Mouse (Mus musculus): ENCODE measurements at regions not wholly inside any gene's neighbourhood (a gene's known extent, or its start where the extent isn't known, plus 50 kb on each side); places are given as distances from the start of the nearest gene placed in this dataset.

DNA sequence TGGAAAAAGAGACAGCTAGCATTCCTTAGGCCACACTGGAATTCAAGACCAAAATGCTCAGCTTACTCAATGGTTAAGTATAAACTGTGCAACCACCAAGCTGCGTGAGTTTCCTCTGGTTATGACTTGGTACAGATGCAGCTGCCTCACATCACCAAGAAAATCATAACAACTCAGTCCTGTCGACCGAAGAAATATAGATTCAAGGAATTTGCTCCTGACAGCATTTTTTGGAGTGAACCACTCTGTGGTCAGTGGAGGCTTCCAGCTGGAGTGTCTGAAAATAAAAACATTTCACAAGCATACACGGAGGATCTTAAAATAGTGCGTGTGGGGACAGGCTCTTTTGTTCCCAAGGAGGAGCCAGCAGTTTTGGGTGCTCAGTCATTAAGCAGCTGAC is 253.8 kb downstream of the Bckdhb start:
- DNase-seq (ENCODE audit: low spot score in 2 of 2): no peak

DNA sequence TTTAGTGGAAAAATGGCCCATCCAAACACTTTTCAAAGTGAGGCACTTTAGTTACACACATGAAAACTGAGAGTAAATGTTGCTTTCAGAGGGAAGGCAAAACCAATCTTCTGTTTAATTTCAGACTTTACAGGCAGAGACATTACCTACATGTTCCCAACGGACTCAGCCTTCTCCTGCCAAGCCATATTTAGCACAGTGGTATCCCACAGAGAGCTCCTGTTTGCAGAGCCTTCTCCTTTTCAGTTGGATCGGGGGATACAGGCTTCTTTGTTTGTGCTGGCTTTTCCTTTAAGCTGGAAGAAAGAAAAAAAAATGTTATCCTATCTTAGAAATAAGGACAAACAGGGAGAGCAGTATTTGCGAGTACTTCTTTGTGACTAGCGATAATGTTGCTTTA is 254.3 kb downstream of the Bckdhb start:
- no peak for DNase-seq (ENCODE audit: low spot score in 2 of 2)

GRCm38 (mm10) chr9:84183637-84184374 is 258.9 kb downstream of the Bckdhb start:
- no peak for DNase-seq (ENCODE audit: low spot score in 2 of 2)

DNA sequence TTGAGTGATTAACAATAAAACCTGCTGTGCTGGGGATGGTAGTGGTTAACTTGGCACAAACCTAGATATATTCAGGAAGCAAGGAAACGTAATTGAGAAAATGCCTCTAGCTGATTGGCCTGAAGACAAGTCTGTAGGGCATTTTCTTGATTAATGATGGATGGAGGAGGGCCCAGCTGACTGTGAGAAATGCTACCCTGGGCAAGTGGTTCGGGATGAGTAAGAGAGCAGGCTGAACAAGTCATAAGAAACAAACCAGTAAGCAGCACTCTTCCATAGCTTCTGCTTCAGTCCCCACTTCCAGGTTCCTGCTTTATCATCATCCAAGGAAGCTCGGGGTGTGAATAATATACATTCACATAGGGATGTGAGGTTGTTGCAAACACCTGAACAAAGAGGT is 262.6 kb downstream of the Bckdhb start:
- DNase-seq (ENCODE audit: low spot score in 2 of 2): no peak

- DNase-seq (ENCODE audit: low spot score in 2 of 2): no peak
Observed at GRCm38 (mm10) chr9:84193405-84193804, 268.5 kb downstream of the Bckdhb start.

- no peak for DNase-seq (ENCODE audit: low spot score in 2 of 2)
Observed at GRCm38 (mm10) chr9:84194716-84195115, 269.8 kb downstream of the Bckdhb start.

GRCm38 (mm10) chr9:84195338-84195737 is 270.4 kb downstream of the Bckdhb start:
- no peak for DNase-seq (ENCODE audit: low spot score in 2 of 2)

DNA sequence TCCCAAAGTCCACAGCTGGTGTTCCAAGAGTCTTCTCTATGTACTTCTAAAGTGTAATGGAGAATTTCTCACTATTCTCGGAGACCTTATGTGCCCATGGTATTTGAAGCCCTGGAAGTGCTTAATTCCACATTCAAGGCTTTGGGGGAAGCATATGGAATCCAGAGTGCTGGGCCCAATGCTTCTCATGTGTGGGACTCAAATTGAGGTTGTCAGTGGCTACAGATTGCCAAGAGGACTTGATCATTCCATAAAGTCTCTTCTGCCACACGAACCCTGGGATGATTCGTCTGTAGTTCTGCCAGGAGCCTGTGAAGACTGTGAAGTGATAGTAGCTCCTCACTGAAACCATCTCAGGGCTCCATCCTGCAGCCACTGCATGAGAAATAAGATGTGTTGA is 275.3 kb downstream of the Bckdhb start:
- DNase-seq (ENCODE audit: low spot score in 2 of 2): no peak

DNA sequence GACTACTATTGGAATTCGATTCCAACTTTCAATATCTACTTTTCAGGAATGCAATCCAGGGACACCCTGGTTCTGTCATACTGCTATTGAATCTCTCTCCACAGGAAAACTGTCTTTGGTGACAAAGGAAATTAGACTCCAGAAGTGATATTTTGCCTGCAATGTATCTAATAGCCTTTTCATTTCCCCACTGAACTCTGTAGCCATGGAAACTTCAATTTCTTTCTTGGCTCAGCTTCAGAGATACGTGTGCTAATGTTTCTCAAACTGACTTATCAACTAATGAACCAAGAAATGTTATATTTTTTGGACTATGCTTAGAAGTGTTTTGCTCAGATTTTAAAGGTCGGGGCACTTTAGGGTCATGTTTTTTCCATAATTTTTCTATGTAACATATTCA is 279.1 kb downstream of the Bckdhb start:
- no peak for DNase-seq (ENCODE audit: low spot score in 2 of 2)

DNA sequence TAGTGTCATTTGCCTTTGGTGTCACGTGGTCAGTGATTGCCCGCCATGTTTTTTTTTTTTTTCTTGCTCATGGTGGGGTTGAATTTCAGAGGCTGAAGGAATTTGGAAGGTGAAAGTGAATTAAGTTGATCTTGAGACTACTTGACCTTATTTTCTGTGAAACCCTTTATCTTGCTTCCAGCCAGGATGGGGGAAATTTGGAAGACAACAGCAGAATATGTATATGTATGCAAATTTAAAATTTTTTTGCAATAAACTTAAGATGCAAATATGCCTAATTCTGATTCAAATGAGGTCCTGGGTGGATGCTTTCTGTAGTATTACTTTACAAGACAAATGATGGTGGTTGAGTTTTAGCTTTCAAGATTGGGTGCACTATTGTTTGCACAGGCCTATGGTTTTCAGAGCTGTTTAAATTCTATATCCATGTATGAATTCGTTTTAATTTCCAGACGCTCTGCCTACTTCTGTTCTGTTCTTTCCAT is 315.6 kb downstream of the Bckdhb start:
- DNase-seq (ENCODE audit: low spot score in 2 of 2): no peak

GRCm38 (mm10) chr9:84249765-84250164 is 324.8 kb downstream of the Bckdhb start:
- no peak for DNase-seq (ENCODE audit: low spot score in 2 of 2)

DNA sequence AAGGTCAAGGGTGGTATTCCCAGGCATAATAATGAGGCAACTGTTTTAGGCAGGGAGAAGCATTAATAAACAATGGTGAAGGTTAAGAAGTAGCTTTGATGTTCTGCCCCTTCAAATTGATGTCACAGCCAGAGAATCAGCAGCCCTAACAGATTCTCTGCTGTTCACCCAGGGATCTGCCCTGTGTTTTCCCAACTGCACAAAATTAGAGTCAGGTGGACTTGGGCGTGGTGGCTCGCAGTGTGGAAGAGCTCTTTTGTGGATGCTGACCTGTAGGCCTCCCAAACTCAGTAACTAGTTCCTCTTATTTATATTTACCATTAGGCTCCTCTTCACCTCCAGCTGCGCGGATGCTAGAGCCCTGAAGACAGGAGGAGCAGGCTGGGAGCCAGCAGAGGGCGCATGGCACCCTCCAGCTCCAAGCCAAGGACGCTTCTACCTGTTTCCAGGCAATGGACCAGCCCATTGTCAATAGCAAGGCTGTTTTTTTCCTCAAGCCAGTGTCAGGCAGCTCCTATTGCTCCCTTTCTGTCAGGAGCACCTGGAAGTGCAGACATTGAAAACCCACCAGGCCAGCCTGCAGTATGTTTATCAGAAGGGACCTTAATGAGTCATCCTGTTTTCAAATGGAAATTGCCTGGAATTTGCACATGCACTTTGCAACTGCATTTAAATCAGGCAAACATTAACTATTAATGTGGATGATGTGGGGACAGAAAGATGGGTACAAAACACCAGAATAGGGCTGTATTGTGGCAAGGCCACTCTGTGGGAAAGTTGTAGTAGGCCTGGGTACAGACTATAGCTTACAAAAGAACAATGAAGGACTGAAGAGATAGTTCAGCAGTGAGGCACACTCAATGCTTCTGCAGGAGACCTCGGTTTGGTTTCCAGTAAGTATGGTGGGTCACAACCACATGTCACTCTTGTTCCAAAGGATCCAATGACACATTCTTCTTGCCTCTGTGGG is 328.4 kb downstream of the Bckdhb start:
- no peak for DNase-seq (ENCODE audit: low spot score in 2 of 2)

- DNase-seq (ENCODE audit: low spot score in 2 of 2): no peak
Observed at GRCm38 (mm10) chr9:84258488-84258887, 333.5 kb downstream of the Bckdhb start.

DNA sequence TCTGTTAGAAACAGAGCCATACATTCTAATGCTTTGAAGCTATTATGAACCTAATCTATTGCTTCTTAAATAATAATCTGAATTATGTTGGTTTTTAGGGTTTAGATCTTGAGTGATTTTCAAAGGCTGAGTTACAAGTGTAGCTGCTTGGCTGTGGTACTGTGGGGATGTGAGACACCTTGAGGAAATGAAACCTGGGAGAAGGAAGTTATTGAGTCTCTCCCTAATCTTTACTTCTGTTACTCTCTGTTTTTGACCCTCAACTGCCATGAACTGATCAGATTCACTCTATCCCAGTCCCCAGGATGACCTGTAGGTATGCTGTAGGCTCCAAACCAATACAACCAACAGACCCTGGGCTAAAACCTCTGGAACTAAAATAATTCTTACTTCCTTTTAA is 334.8 kb downstream of the Bckdhb start:
- no peak for DNase-seq (ENCODE audit: low spot score in 2 of 2)

DNA sequence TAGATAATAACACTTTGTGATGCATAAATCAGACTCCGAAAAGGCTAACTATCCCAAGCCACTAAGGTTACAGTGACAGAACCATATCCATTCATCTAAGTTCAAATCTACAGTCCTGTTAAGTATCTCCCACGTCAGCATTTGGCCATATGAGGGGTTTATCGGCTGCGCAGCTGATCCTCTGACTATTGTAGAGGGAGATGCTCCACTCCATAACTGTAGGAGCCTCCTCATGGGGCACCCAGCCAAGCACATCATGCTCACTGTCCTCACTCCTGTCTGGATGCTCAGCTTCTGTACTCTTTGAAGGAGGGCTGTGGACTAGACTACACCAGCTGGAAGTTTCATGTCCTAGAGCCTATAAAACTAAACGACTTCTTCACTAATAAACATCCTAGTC is 337.2 kb downstream of the Bckdhb start:
- no peak for DNase-seq (ENCODE audit: low spot score in 2 of 2)

- DNase-seq (ENCODE audit: low spot score in 2 of 2): no peak
Observed at GRCm38 (mm10) chr9:84266974-84267373, 342.0 kb downstream of the Bckdhb start.

GRCm38 (mm10) chr9:84274608-84275007 is 349.7 kb downstream of the Bckdhb start:
- DNase-seq (ENCODE audit: low spot score in 2 of 2): no peak

DNA sequence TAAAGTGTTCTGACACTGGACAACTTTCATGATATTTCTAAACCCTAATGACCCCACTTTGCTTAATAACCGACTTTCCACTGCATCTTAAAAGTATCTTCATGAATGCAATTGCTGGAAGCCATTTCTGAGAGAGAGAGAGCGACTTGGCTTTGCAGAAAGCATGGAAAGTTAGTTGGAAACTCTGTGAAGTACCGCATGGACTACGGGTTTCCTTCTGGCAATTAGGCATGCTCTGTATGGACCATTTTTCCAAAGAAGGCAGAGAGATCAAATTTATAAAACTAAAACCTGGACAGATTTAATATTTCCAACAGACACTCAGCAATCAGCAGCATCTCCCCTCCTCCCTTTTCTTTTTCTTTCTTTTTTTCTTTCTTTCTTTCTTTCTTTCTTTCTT is 353.4 kb downstream of the Bckdhb start:
- no peak for DNase-seq (ENCODE audit: low spot score in 2 of 2)

DNA sequence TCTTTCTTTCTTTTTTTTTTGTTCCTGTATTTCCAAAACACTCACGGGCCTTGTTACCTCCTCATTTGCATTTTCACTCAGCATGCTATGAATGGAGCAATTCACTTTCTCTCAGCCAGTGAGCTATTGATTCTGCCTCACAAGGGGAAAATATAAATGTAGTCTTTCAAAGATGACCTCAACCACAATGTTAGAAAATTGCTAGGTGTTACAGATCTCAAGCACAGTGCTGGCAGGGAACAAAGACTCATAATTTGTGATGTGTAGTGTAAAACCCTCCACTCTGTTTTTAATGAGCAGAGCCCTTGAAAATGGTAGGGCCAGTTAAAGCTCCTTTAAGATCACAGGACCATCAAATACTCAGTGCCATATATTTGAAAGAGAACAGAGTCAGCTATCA is 353.8 kb downstream of the Bckdhb start:
- no peak for DNase-seq (ENCODE audit: low spot score in 2 of 2)

GRCm38 (mm10) chr9:84280898-84281297 is 356.0 kb downstream of the Bckdhb start:
- no peak for DNase-seq (ENCODE audit: low spot score in 2 of 2)

- no peak for DNase-seq (ENCODE audit: low spot score in 2 of 2)
Observed at GRCm38 (mm10) chr9:84281610-84282009, 356.7 kb downstream of the Bckdhb start.

DNA sequence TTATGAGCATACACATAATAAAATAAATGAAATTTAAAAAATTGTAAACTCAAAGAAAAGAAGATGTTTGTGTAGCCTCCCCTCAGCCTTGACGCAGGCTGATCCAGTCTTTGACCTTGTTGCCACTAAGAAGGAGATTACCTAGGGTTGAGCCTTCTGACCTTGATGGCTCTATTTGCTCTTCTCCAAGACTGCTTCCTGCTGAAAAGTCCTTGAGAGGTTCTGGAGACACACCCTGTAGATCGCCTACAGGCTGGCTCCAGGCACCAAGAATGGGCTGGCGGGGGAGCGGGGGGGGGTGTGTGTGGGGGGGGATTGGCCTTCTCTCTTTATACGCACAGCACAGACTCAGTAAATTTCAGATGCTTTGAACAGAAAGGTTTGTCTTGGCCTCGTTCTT is 358.4 kb downstream of the Bckdhb start:
- no peak for DNase-seq (ENCODE audit: low spot score in 2 of 2)

DNA sequence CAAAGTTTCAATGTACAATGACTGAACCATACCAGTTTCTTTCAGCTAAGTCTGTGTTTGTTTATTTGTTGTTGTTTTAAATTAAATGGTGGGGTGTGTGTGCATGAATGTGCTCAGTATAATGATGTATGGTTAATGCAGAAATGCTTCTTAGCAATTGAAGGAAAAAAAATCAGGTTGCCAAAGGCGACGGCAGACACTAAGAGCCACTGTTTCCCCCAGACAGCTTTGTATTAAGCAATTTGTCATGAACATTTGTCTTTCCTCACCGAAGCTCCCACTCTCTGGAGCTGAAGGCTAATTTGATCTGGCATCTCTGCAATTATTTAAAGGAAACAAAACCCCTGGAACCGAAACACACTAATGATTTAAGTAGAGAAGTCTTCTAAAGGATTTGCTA is 360.7 kb downstream of the Bckdhb start:
- DNase-seq (ENCODE audit: low spot score in 2 of 2): no peak
